Mouse (Mus musculus) liver, adult 2 months (tissue): ENCODE measurements at regions not wholly inside any gene's neighbourhood (a gene's known extent, or its start where the extent isn't known, plus 50 kb on each side); places are given as distances from the start of the nearest gene placed in this dataset.
"Not testable (repeated sequence)": the region's sequence is repeated elsewhere in the genome, so short reads cannot be mapped to it uniquely, and the experiment has no call there.

Experiments
- DNase-seq: peaks from one replicate; pipeline ENCODE4 v3.0.0-alpha.2; 2011; ENCODE audit warnings: low read depth, low spot score; ENCODE audit errors: extremely low read depth
- H3K27ac ChIP-seq: fragments of 200-500 bp; replicated peaks from 2 replicates; pipeline ENCODE4 v1.5.1; 2012; ENCODE audit warnings: low read depth, mild to moderate bottlenecking, control low read depth, inconsistent platforms, low read length; ENCODE audit not compliant: insufficient read depth
- H3K27me3 ChIP-seq: fragments of 200-500 bp; 2 replicates; pipeline ENCODE4 v1.6.1; 2012; ENCODE audit warnings: mild to moderate bottlenecking, moderate library complexity, low read length, inconsistent platforms; ENCODE audit not compliant: control insufficient read depth, insufficient read depth
- H3K36me3 ChIP-seq: fragments of 200-500 bp; 2 replicates; pipeline ENCODE4 v1.6.1; 2012; ENCODE audit warnings: low read length, inconsistent platforms; ENCODE audit not compliant: control insufficient read depth, insufficient read depth
- H3K4me1 ChIP-seq: fragments of 200-500 bp; 2 replicates; pipeline ENCODE4 v1.6.1; 2011; ENCODE audit warnings: low read length; ENCODE audit not compliant: control insufficient read depth, insufficient read depth
- H3K4me3 ChIP-seq: fragments of 200-500 bp; 2 replicates; pipeline ENCODE4 v1.5.1; 2011; ENCODE audit warnings: low read depth, mild to moderate bottlenecking, control low read depth, low read length, moderate library complexity; ENCODE audit not compliant: insufficient read depth
- H3K79me2 ChIP-seq: fragments of 200-500 bp; 2 replicates; pipeline ENCODE4 v1.6.1; 2012; ENCODE audit warnings: inconsistent platforms, mild to moderate bottlenecking, low read length, moderate library complexity; ENCODE audit not compliant: control insufficient read depth, insufficient read depth
- H3K9ac ChIP-seq: fragments of 200-500 bp; 2 replicates; pipeline ENCODE4 v1.6.1; 2012; ENCODE audit warnings: low read depth, mild to moderate bottlenecking, control low read depth, inconsistent platforms, low read length
- CTCF ChIP-seq: fragments of 200-500 bp; IDR thresholded peaks from 2 replicates; pipeline ENCODE4 v1.5.1; 2011; ENCODE audit warnings: low read depth, low read length, control low read depth
- POLR2A ChIP-seq: fragments of 200-500 bp; IDR thresholded peaks from 2 replicates; pipeline ENCODE4 v1.6.1; 2011; ENCODE audit warnings: low read length, control low read depth; ENCODE audit not compliant: insufficient read depth; ENCODE audit errors: extremely low read depth
- WGBS: fragments of 180-500 bp; shearing (Covaris S2); methylation state at CpG from one replicate; pipeline ENCODE4 v1.1.7; 2018; 5-methylcytosine and 5-hydroxymethylcytosine counted together

DNA sequence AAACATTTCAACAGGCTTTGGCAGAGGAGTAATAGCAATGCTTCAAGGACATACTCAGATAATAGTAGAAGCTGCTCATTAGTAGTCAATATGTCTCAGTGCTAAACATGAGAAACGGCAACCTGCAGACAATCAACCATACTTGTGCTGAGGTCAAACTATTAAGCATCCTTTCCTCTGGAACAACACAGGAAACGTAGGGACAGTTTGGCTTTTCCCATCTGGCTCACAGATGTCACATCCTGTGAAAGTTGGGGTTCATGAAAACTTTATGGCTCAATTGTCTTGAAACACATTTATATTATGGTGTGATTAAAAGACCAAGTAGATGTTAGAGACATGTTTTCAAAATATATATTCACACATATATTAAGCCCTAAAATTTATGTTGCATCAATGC is 120.4 kb downstream of the Pcdh18 start:
- H3K36me3 ChIP-seq = no peaks in the 10 kb centered on the region
- no peak overlapping the region for H3K9ac ChIP-seq
- TF ChIP-seq POLR2A (no peak), CTCF (no peak)
- no peaks in the 10 kb centered on the region for H3K79me2 ChIP-seq
- H3K4me1 ChIP-seq = no peaks in the 10 kb centered on the region
- 50% methylated on average over 2 of the region's 2 CpGs for WGBS
- no peak for DNase-seq
- no peak overlapping the region for H3K27ac ChIP-seq
- no peaks in the 10 kb centered on the region for H3K27me3 ChIP-seq
- H3K4me3 ChIP-seq = no peak overlapping the region

DNA sequence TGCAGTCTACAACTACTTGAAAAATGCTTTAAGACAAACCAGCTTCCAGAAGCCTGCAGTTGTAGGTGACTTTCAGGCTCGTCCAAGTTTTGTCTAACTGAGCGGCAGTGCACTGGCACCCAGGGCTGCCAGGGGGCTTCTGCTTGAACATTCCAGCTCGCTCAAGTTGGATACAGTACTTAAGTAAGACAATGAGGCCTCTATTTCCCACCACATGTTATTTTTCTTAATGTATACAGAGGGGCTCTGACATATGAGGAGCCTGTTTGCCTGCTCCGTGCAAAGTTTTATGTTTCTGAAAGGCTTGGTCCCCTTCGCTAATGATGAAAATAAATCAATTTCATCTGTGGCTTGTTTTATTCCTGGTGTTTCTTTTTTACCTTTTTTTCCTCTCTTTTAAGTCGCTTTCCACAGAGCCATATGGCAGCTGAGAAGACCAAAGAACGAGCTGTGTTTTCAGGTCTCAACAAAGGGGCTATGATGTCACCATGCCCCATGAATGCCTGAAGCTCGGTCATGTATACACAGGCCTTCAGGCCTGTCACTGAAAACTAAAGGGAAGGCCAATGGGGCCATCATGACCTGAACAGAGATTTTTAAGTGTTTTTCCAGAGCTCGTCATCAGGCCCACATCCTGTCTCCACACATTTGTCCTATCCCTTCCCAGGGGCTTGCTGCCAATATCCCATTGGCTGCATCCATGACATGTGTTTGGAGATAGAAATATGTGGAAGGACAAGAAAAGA is 164.2 kb downstream of the Pcdh18 start:
- H3K4me1 ChIP-seq = no peaks in the 10 kb centered on the region
- no peaks in the 10 kb centered on the region for H3K79me2 ChIP-seq
- no peak overlapping the region for H3K27ac ChIP-seq
- TF ChIP-seq POLR2A (no peak), CTCF (no peak)
- DNase-seq = no peak
- no peak overlapping the region for H3K9ac ChIP-seq
- WGBS = 74% methylated on average over 9 of the region's 9 CpGs
- no peak overlapping the region for H3K4me3 ChIP-seq
- no peaks in the 10 kb centered on the region for H3K27me3 ChIP-seq
- no peaks in the 10 kb centered on the region for H3K36me3 ChIP-seq

DNA sequence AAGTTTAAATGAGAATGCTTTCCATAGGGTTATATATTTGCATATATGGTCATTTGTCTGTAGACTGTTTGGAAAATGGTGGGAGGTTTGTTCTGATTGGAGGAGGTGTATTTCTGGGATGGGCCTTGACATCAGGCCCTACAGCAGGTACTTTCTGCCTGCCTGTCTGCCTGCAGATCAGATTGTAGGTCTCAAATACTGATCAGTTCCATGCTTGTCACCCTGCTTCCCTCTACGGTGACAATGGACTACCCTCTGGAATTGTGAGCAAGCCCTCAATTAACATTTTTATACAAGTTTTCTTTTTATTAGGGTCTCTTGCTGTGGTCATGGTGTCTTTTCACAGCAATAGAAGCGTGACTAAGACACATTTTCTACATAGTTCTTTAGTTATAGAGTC is 166.9 kb downstream of the Pcdh18 start:
- H3K36me3 ChIP-seq = no peaks in the 10 kb centered on the region
- TF ChIP-seq POLR2A (no peak), CTCF (no peak)
- H3K4me1 ChIP-seq = no peaks in the 10 kb centered on the region
- H3K79me2 ChIP-seq = no peaks in the 10 kb centered on the region
- 69% methylated on average over 2 of the region's 2 CpGs for WGBS
- H3K27ac ChIP-seq = no peak overlapping the region
- no peak for DNase-seq
- no peak overlapping the region for H3K9ac ChIP-seq
- no peaks in the 10 kb centered on the region for H3K27me3 ChIP-seq
- H3K4me3 ChIP-seq = no peak overlapping the region

DNA sequence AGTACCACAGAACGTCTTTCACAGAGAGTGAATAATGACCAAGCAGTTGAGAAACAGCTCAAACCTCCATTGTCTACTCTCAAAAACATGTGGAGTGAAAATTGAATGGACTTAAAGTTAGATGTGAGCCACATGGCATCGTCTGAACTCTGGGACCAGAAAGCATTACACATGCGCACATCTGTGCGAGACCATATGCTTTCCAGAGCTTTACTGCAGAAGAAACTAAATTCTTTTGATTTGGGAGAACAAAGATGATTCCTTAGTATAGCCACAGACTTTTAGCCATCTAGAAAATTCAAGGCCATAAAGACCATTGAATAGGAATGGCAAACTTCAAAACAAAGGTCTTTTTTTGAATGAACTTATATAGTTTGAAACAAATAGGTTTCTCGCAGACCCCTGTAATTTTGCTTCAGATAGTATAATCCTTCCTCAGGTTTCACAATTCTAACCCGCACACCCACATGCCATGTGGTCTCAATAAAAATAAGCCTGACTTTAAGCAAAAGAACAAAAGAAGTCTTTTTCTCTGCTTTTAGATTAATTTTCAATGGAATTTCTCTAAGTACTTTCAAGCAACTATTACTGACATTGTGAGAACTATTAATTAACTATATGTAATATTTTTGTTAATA is 170.5 kb downstream of the Pcdh18 start:
- no peaks in the 10 kb centered on the region for H3K27me3 ChIP-seq
- no peak for TF ChIP-seq CTCF
- no peak for TF ChIP-seq POLR2A
- no peaks in the 10 kb centered on the region for H3K4me1 ChIP-seq
- no peak overlapping the region for H3K4me3 ChIP-seq
- H3K27ac ChIP-seq = no peak overlapping the region
- H3K79me2 ChIP-seq = no peaks in the 10 kb centered on the region
- no peak for DNase-seq
- no peaks in the 10 kb centered on the region for H3K36me3 ChIP-seq
- no peak overlapping the region for H3K9ac ChIP-seq
- 85% methylated on average over 6 of the region's 6 CpGs for WGBS

DNA sequence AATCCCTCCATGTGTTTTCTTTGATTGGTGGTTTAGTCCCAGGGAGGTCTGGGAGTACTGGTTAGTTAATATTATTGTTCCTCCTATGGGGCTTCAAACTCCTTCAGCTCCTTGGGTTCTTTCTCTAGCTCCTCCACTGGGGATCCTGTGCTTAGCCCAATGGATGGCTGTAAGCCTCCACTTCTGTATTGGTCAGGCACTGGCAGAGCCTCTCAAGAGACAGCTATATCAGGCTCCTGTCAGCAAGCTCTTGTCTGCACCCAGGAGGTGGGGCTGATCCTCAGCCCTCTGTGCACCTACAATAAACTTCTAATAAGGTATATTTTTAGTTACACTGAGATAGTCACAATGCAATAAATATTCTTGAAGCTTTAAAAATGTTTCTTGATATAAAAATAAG is 171.2 kb downstream of the Pcdh18 start:
- not testable (repeated sequence) for H3K79me2 ChIP-seq, H3K9ac ChIP-seq, H3K36me3 ChIP-seq, H3K4me1 ChIP-seq, DNase-seq, H3K27me3 ChIP-seq, H3K4me3 ChIP-seq, H3K27ac ChIP-seq
